Mouse (Mus musculus): ENCODE data around the gene Gm20481. TPM values are rescaled to one million over a fixed set of nuclear protein-coding genes. Genes with fewer than 3 reads are reported as not detected.
A peak's percentile ranks its signal among the peaks of the same experiment; 100 is the strongest.
"Not testable (repeated sequence)": the region's sequence is repeated elsewhere in the genome, so short reads cannot be mapped to it uniquely, and the experiment has no call there.

Gm20481 gene
- total and polyA plus RNA-seq, 2 experiments from 2014 or later, result not detected

- peaks cover 7% of the 10 kb centered on the region; the same call in 1 of the 2 replicates for H3K36me3 ChIP-seq (ENCODE audit: insufficient read depth, low read length)
- H3K9me3 ChIP-seq (ENCODE audit: low read length), result no peaks in the 10 kb centered on the region
- 93% methylated on average over 4 of the region's 4 CpGs for WGBS
- 0 out of 2 replicates have a peak, but pooled peaks cover 5% of the 10 kb centered on the region for H3K4me1 ChIP-seq (ENCODE audit: insufficient read depth, low read length)
- no peak overlapping the region for H3K4me3 ChIP-seq (ENCODE audit: low read depth, low read length)
- no peak overlapping the region for H3K27ac ChIP-seq (ENCODE audit: low read depth, low read length)
- no peak overlapping the region for H3K9ac ChIP-seq (replicated peaks; ENCODE audit: low read length, poor library complexity, severe bottlenecking)
- no peak overlapping the region for H3K4me2 ChIP-seq (ENCODE audit: low read depth, low read length, poor library complexity, severe bottlenecking)
- ATAC-seq (ENCODE audit: low FRiP score) (no peak), DNase-seq (ENCODE audit: low spot score) (no peak)
- no peak for TF ChIP-seq CTCF (IDR thresholded peaks at IDR 0.05)
- H3K27me3 ChIP-seq (ENCODE audit: insufficient read depth, low read length), result peaks cover 6% of the 10 kb centered on the region; the same call in 1 of the 2 replicates
These were observed 15.8 kb upstream of the Gm20481 start for GRCm38 (mm10) chr17:34953904-34954303.

- WGBS, result 74% methylated on average over 4 of the region's 4 CpGs
- no peak for DNase-seq (ENCODE audit: low spot score)
- H3K27ac ChIP-seq (ENCODE audit: low read depth, low read length), result no peak overlapping the region
- 0 out of 2 replicates have a peak, but pooled peaks cover 5% of the 10 kb centered on the region for H3K4me1 ChIP-seq (ENCODE audit: insufficient read depth, low read length)
- ATAC-seq (ENCODE audit: low FRiP score), result no peak
- no peak overlapping the region for H3K4me3 ChIP-seq (ENCODE audit: low read depth, low read length)
- H3K9me3 ChIP-seq (ENCODE audit: low read length), result no peaks in the 10 kb centered on the region
- H3K4me2 ChIP-seq (ENCODE audit: low read depth, low read length, poor library complexity, severe bottlenecking), result no peak overlapping the region
- peaks cover 6% of the 10 kb centered on the region; the same call in 1 of the 2 replicates for H3K27me3 ChIP-seq (ENCODE audit: insufficient read depth, low read length)
- no peak overlapping the region for H3K9ac ChIP-seq (replicated peaks; ENCODE audit: low read length, poor library complexity, severe bottlenecking)
- TF ChIP-seq CTCF (IDR thresholded peaks at IDR 0.05), result no peak
- H3K36me3 ChIP-seq (ENCODE audit: insufficient read depth, low read length), result peaks cover 7% of the 10 kb centered on the region; the same call in 1 of the 2 replicates
These were observed 14.9 kb upstream of the Gm20481 start for GRCm38 (mm10) chr17:34954831-34955230.

GRCm38 (mm10) chr17:34955884-34956283 lies 13.8 kb upstream of the Gm20481 start:
- Histone ChIP-seq H3K27me3 (ENCODE audit: insufficient read depth, low read length) (peaks cover 6% of the 10 kb centered on the region; the same call in 1 of the 2 replicates), H3K36me3 (ENCODE audit: insufficient read depth, low read length) (no peaks in the 10 kb centered on the region), H3K9ac (replicated peaks; ENCODE audit: low read length, poor library complexity, severe bottlenecking) (no peak overlapping the region), H3K9me3 (ENCODE audit: low read length) (no peaks in the 10 kb centered on the region), H3K4me2 (ENCODE audit: low read depth, low read length, poor library complexity, severe bottlenecking) (no peak overlapping the region), H3K27ac (ENCODE audit: low read depth, low read length) (no peak overlapping the region), H3K4me3 (ENCODE audit: low read depth, low read length) (no peak overlapping the region), H3K4me1 (ENCODE audit: insufficient read depth, low read length) (0 out of 2 replicates have a peak, but pooled peaks cover under 1% of the 10 kb centered on the region)
- ATAC-seq (ENCODE audit: low FRiP score), result no peak
- no peak for TF ChIP-seq CTCF (IDR thresholded peaks at IDR 0.05)
- no peak for DNase-seq (ENCODE audit: low spot score)
- 74% methylated on average over 3 of the region's 3 CpGs for WGBS

- no peak for ATAC-seq (ENCODE audit: low FRiP score)
- no peak overlapping the region for H3K27ac ChIP-seq (ENCODE audit: low read depth, low read length)
- peak; percentile 78 for TF ChIP-seq CTCF (IDR thresholded peaks at IDR 0.05)
- no peak overlapping the region for H3K9ac ChIP-seq (replicated peaks; ENCODE audit: low read length, poor library complexity, severe bottlenecking)
- H3K36me3 ChIP-seq (ENCODE audit: insufficient read depth, low read length), result no peaks in the 10 kb centered on the region
- peak; percentile 36 for DNase-seq (ENCODE audit: low spot score)
- H3K4me1 ChIP-seq (ENCODE audit: insufficient read depth, low read length), result no peaks in the 10 kb centered on the region
- H3K4me3 ChIP-seq (ENCODE audit: low read depth, low read length), result no peak overlapping the region
- no peaks in the 10 kb centered on the region for H3K9me3 ChIP-seq (ENCODE audit: low read length)
- H3K27me3 ChIP-seq (ENCODE audit: insufficient read depth, low read length), result peaks cover 6% of the 10 kb centered on the region; the same call in 1 of the 2 replicates
- H3K4me2 ChIP-seq (ENCODE audit: low read depth, low read length, poor library complexity, severe bottlenecking), result no peak overlapping the region
- WGBS, result 30% methylated on average over 1 of the region's 1 CpGs
These were observed 13.4 kb upstream of the Gm20481 start for GRCm38 (mm10) chr17:34956340-34956739.

GRCm38 (mm10) chr17:34957291-34957690 lies 12.4 kb upstream of the Gm20481 start:
- 16% methylated on average over 32 of the region's 40 CpGs for WGBS
- not testable (repeated sequence) for H3K9ac ChIP-seq (replicated peaks; ENCODE audit: low read length, poor library complexity, severe bottlenecking); H3K36me3 ChIP-seq (ENCODE audit: insufficient read depth, low read length); H3K4me3 ChIP-seq (ENCODE audit: low read depth, low read length); DNase-seq (ENCODE audit: low spot score); H3K4me2 ChIP-seq (ENCODE audit: low read depth, low read length, poor library complexity, severe bottlenecking); H3K4me1 ChIP-seq (ENCODE audit: insufficient read depth, low read length); H3K27me3 ChIP-seq (ENCODE audit: insufficient read depth, low read length); ATAC-seq (ENCODE audit: low FRiP score); H3K27ac ChIP-seq (ENCODE audit: low read depth, low read length); H3K9me3 ChIP-seq (ENCODE audit: low read length)

- ATAC-seq (ENCODE audit: low FRiP score); H3K4me2 ChIP-seq (ENCODE audit: low read depth, low read length, poor library complexity, severe bottlenecking); H3K9me3 ChIP-seq (ENCODE audit: low read length); H3K4me3 ChIP-seq (ENCODE audit: low read depth, low read length); H3K27me3 ChIP-seq (ENCODE audit: insufficient read depth, low read length); DNase-seq (ENCODE audit: low spot score); H3K36me3 ChIP-seq (ENCODE audit: insufficient read depth, low read length); H3K9ac ChIP-seq (replicated peaks; ENCODE audit: low read length, poor library complexity, severe bottlenecking); H3K27ac ChIP-seq (ENCODE audit: low read depth, low read length); H3K4me1 ChIP-seq (ENCODE audit: insufficient read depth, low read length): not testable (repeated sequence)
- 39% methylated on average over 16 of the region's 40 CpGs for WGBS
These were observed 11.7 kb upstream of the Gm20481 start for GRCm38 (mm10) chr17:34957966-34958365.

GRCm38 (mm10) chr17:34958734-34959129 lies 11.0 kb upstream of the Gm20481 start:
- not testable (repeated sequence) for DNase-seq (ENCODE audit: low spot score); H3K27me3 ChIP-seq (ENCODE audit: insufficient read depth, low read length); H3K9me3 ChIP-seq (ENCODE audit: low read length); H3K27ac ChIP-seq (ENCODE audit: low read depth, low read length); H3K4me1 ChIP-seq (ENCODE audit: insufficient read depth, low read length); H3K9ac ChIP-seq (replicated peaks; ENCODE audit: low read length, poor library complexity, severe bottlenecking); H3K36me3 ChIP-seq (ENCODE audit: insufficient read depth, low read length)
- peak overlapping the region; percentile 36; the same call in 1 of the 2 replicates for H3K4me3 ChIP-seq (ENCODE audit: low read depth, low read length)
- peak; percentile 61 for ATAC-seq (ENCODE audit: low FRiP score)
- WGBS, result 0% methylated on average over 25 of the region's 47 CpGs
- peak overlapping the region; percentile 48 for H3K4me2 ChIP-seq (ENCODE audit: low read depth, low read length, poor library complexity, severe bottlenecking)

- Histone ChIP-seq H3K4me3 (ENCODE audit: low read depth, low read length) (peak within 1 kb of the TSS; percentile 36), H3K4me2 (ENCODE audit: low read depth, low read length, poor library complexity, severe bottlenecking) (peak within 1 kb of the TSS; percentile 48)
- H3K27me3 ChIP-seq (ENCODE audit: insufficient read depth, low read length); H3K4me1 ChIP-seq (ENCODE audit: insufficient read depth, low read length); H3K27ac ChIP-seq (ENCODE audit: low read depth, low read length); H3K9me3 ChIP-seq (ENCODE audit: low read length); H3K9ac ChIP-seq (replicated peaks; ENCODE audit: low read length, poor library complexity, severe bottlenecking); H3K36me3 ChIP-seq (ENCODE audit: insufficient read depth, low read length): not testable (repeated sequence)
- ATAC-seq (ENCODE audit: low FRiP score) (peak; percentile 93), DNase-seq (ENCODE audit: low spot score) (peak; percentile 69)
- WGBS, result under 1% methylated on average over 19 of the region's 32 CpGs
These were observed 10.5 kb upstream of the Gm20481 start, which contains the start of gene Hspa1b for GRCm38 (mm10) chr17:34959130-34959778. Hspa1b (minus strand) TSS chr17:34959238.

Data from midbrain, postnatal 0 days (tissue).